Mouse (Mus musculus): ENCODE measurements at regions not wholly inside any gene's neighbourhood (a gene's known extent, or its start where the extent isn't known, plus 50 kb on each side); places are given as distances from the start of the nearest gene placed in this dataset.
A peak's percentile ranks its signal among the peaks of the same experiment; 100 is the strongest.

DNA sequence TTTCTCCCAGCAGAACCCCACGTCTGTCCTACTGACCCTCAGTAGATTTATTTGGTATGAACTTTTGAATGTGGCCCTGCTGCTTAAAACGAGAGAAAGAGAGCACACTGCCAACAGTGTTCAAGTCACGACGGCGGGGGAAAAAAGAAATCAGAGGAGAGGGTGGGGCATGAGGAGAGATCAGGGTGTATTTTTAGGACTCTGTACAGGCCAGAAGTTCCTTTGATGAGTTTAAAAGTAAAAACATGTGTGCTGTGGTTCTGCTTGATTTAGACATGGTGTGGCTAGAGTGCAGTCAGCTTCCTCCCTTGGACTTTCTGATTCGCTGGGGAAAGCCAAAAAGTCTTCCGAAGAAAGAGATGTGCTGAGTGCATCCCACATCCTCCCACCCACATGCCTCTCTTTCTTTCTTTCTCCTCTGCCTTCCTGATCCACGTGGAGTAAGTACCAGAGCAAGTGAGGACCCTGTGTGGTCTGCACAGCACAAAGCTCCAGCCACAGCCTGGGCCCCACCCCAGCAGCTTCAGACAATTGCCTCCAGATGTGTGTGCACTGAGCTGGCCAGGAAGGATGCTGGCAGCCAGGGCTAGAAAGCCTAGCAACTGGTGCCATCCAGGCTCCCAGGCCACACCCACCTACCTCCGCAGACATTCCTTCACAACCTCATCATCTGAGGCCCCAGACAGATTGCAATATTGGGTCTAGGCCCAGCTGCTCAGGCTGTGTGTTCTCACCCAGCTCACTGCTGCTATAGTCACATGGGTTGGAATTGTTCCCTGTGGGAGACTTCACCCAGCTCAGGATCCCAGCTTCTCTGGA is 78.5 kb upstream of the Cdh5 start:
- no peak overlapping the region; the same call in 1 of the 2 replicates for H3K27ac ChIP-seq (ENCODE audit: low read length)
- WGBS = 48% methylated on average over 9 of the region's 9 CpGs
- no peaks in the 10 kb centered on the region for H3K9me3 ChIP-seq (ENCODE audit: control insufficient read depth, low read depth, low read length)
- H3K9ac ChIP-seq (replicated peaks; ENCODE audit: low read depth, low read length) = no peak overlapping the region
- no peak overlapping the region for H3K4me2 ChIP-seq (replicated peaks; ENCODE audit: low read depth, low read length)
- peak; percentile 35; the same call in 1 of the 2 replicates for ATAC-seq (ENCODE audit: insufficient number of reproducible peaks, insufficient read depth, low FRiP score, low read depth)
- no peak overlapping the region for H3K4me3 ChIP-seq (ENCODE audit: low read depth, low read length)
- no peaks in the 10 kb centered on the region for H3K4me1 ChIP-seq (ENCODE audit: control insufficient read depth, insufficient read depth, low read length)
- no peaks in the 10 kb centered on the region for H3K36me3 ChIP-seq (ENCODE audit: control insufficient read depth, insufficient read depth, low read length)
- no peaks in the 10 kb centered on the region for H3K27me3 ChIP-seq (ENCODE audit: control insufficient read depth, insufficient read depth, low read length)

GRCm38 (mm10) chr8:104027161-104027821 is 74.1 kb upstream of the Cdh5 start:
- H3K4me1 ChIP-seq (ENCODE audit: control insufficient read depth, insufficient read depth, low read length) = no peaks in the 10 kb centered on the region

GRCm38 (mm10) chr8:104028626-104029025 is 72.8 kb upstream of the Cdh5 start:
- Histone ChIP-seq H3K27ac (ENCODE audit: low read length) (no peak overlapping the region), H3K9me3 (ENCODE audit: control insufficient read depth, low read depth, low read length) (peaks cover 14% of the 10 kb centered on the region), H3K4me3 (ENCODE audit: low read depth, low read length) (no peak overlapping the region), H3K4me1 (ENCODE audit: control insufficient read depth, insufficient read depth, low read length) (no peaks in the 10 kb centered on the region), H3K4me2 (replicated peaks; ENCODE audit: low read depth, low read length) (peak overlapping the region; percentile 22; the same call in 1 of the 2 replicates), H3K9ac (replicated peaks; ENCODE audit: low read depth, low read length) (no peak overlapping the region), H3K36me3 (ENCODE audit: control insufficient read depth, insufficient read depth, low read length) (no peaks in the 10 kb centered on the region), H3K27me3 (ENCODE audit: control insufficient read depth, insufficient read depth, low read length) (no peaks in the 10 kb centered on the region)
- peak; percentile 73 for ATAC-seq (ENCODE audit: insufficient number of reproducible peaks, insufficient read depth, low FRiP score, low read depth)
- 3% methylated on average over 22 of the region's 22 CpGs for WGBS

More at GRCm38 (mm10) chr8:104027161-104027821, 74.1 kb upstream of the Cdh5 start:
- no peak overlapping the region for H3K4me3 ChIP-seq (ENCODE audit: low read depth, low read length)
- ATAC-seq (ENCODE audit: insufficient number of reproducible peaks, insufficient read depth, low FRiP score, low read depth) = no peak
- 69% methylated on average over 11 of the region's 11 CpGs for WGBS
- H3K27ac ChIP-seq (ENCODE audit: low read length) = no peak overlapping the region
- H3K4me2 ChIP-seq (replicated peaks; ENCODE audit: low read depth, low read length) = no peak overlapping the region
- peaks cover 14% of the 10 kb centered on the region for H3K9me3 ChIP-seq (ENCODE audit: control insufficient read depth, low read depth, low read length)
- H3K9ac ChIP-seq (replicated peaks; ENCODE audit: low read depth, low read length) = no peak overlapping the region
- H3K27me3 ChIP-seq (ENCODE audit: control insufficient read depth, insufficient read depth, low read length) = no peaks in the 10 kb centered on the region
- no peaks in the 10 kb centered on the region for H3K36me3 ChIP-seq (ENCODE audit: control insufficient read depth, insufficient read depth, low read length)

GRCm38 (mm10) chr8:104032179-104032578 is 69.2 kb upstream of the Cdh5 start:
- ATAC-seq (ENCODE audit: insufficient number of reproducible peaks, insufficient read depth, low FRiP score, low read depth) = no peak
- WGBS = 94% methylated on average over 2 of the region's 2 CpGs
- H3K9me3 ChIP-seq (ENCODE audit: control insufficient read depth, low read depth, low read length) = peaks cover 14% of the 10 kb centered on the region

GRCm38 (mm10) chr8:104033148-104033547 is 68.3 kb upstream of the Cdh5 start:
- Histone ChIP-seq H3K36me3 (ENCODE audit: control insufficient read depth, insufficient read depth, low read length) (no peaks in the 10 kb centered on the region), H3K4me3 (ENCODE audit: low read depth, low read length) (no peak overlapping the region), H3K9ac (replicated peaks; ENCODE audit: low read depth, low read length) (no peak overlapping the region), H3K27ac (ENCODE audit: low read length) (no peak overlapping the region), H3K9me3 (ENCODE audit: control insufficient read depth, low read depth, low read length) (peaks cover 14% of the 10 kb centered on the region), H3K4me2 (replicated peaks; ENCODE audit: low read depth, low read length) (no peak overlapping the region), H3K4me1 (ENCODE audit: control insufficient read depth, insufficient read depth, low read length) (no peaks in the 10 kb centered on the region), H3K27me3 (ENCODE audit: control insufficient read depth, insufficient read depth, low read length) (no peaks in the 10 kb centered on the region)
- no peak for ATAC-seq (ENCODE audit: insufficient number of reproducible peaks, insufficient read depth, low FRiP score, low read depth)
- WGBS = 60% methylated on average over 2 of the region's 2 CpGs

More at GRCm38 (mm10) chr8:104032179-104032578, 69.2 kb upstream of the Cdh5 start:
- Histone ChIP-seq H3K36me3 (ENCODE audit: control insufficient read depth, insufficient read depth, low read length) (no peaks in the 10 kb centered on the region), H3K4me3 (ENCODE audit: low read depth, low read length) (no peak overlapping the region), H3K4me1 (ENCODE audit: control insufficient read depth, insufficient read depth, low read length) (no peaks in the 10 kb centered on the region), H3K9ac (replicated peaks; ENCODE audit: low read depth, low read length) (no peak overlapping the region), H3K27ac (ENCODE audit: low read length) (no peak overlapping the region), H3K27me3 (ENCODE audit: control insufficient read depth, insufficient read depth, low read length) (no peaks in the 10 kb centered on the region), H3K4me2 (replicated peaks; ENCODE audit: low read depth, low read length) (no peak overlapping the region)

DNA sequence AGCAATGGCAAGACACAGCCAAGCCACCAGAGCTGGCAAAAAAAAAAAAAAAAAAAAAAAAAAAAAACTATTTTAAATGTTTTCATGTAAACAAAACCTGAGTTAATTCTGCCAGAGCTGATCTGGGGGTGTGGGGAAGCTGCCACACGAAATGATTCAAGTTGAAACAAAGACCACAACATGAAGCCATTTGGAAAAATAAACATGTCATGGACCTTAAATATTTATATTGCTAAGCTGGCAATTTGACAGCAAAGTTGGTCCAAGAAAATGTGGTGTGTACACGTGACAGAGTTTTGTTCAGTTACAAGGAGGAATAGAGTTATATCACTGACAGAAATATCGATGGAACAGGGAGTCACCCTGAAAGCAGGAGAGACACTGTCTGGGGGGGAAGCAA is 67.1 kb upstream of the Cdh5 start:
- H3K36me3 ChIP-seq (ENCODE audit: control insufficient read depth, insufficient read depth, low read length) = no peaks in the 10 kb centered on the region
- H3K4me1 ChIP-seq (ENCODE audit: control insufficient read depth, insufficient read depth, low read length) = no peaks in the 10 kb centered on the region
- WGBS = 34% methylated on average over 3 of the region's 3 CpGs
- no peak for ATAC-seq (ENCODE audit: insufficient number of reproducible peaks, insufficient read depth, low FRiP score, low read depth)
- no peak overlapping the region for H3K4me2 ChIP-seq (replicated peaks; ENCODE audit: low read depth, low read length)
- H3K9ac ChIP-seq (replicated peaks; ENCODE audit: low read depth, low read length) = no peak overlapping the region
- no peak overlapping the region for H3K4me3 ChIP-seq (ENCODE audit: low read depth, low read length)
- no peaks in the 10 kb centered on the region for H3K27me3 ChIP-seq (ENCODE audit: control insufficient read depth, insufficient read depth, low read length)
- no peak overlapping the region for H3K27ac ChIP-seq (ENCODE audit: low read length)
- peaks cover 14% of the 10 kb centered on the region for H3K9me3 ChIP-seq (ENCODE audit: control insufficient read depth, low read depth, low read length)

- H3K4me3 ChIP-seq (ENCODE audit: low read depth, low read length) = no peak overlapping the region
- no peaks in the 10 kb centered on the region for H3K27me3 ChIP-seq (ENCODE audit: control insufficient read depth, insufficient read depth, low read length)
- no peak overlapping the region for H3K4me2 ChIP-seq (replicated peaks; ENCODE audit: low read depth, low read length)
- H3K9me3 ChIP-seq (ENCODE audit: control insufficient read depth, low read depth, low read length) = peaks cover 2% of the 10 kb centered on the region; the same call in 1 of the 2 replicates
- H3K9ac ChIP-seq (replicated peaks; ENCODE audit: low read depth, low read length) = no peak overlapping the region
- WGBS = 73% methylated on average over 26 of the region's 26 CpGs
- no peaks in the 10 kb centered on the region for H3K36me3 ChIP-seq (ENCODE audit: control insufficient read depth, insufficient read depth, low read length)
- ATAC-seq (ENCODE audit: insufficient number of reproducible peaks, insufficient read depth, low FRiP score, low read depth) = no peak
- H3K27ac ChIP-seq (ENCODE audit: low read length) = no peak overlapping the region
- no peaks in the 10 kb centered on the region for H3K4me1 ChIP-seq (ENCODE audit: control insufficient read depth, insufficient read depth, low read length)
These were observed 64.6 kb upstream of the Cdh5 start for GRCm38 (mm10) chr8:104036580-104037477.

DNA sequence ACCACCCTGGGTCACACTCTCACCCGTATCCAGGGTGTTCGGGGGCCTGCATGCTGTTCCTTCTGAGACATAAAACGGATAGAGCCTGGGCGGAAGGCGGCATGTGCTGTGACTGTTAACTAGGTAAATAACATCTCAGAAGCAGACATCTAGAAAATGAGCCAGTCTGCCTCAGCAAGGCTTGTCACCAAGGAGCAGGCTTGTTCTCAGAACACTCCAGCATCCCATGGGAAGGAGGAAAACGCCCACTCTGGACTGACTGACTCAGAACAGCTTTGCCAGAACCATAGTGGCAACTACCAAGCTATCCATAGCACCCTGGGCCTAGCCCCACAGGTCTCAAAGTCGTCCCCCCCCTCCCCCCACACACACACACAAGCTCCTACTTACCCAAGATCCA is 63.8 kb upstream of the Cdh5 start:
- Histone ChIP-seq H3K9ac (replicated peaks; ENCODE audit: low read depth, low read length) (no peak overlapping the region), H3K27me3 (ENCODE audit: control insufficient read depth, insufficient read depth, low read length) (no peaks in the 10 kb centered on the region), H3K36me3 (ENCODE audit: control insufficient read depth, insufficient read depth, low read length) (no peaks in the 10 kb centered on the region), H3K27ac (ENCODE audit: low read length) (no peak overlapping the region), H3K4me3 (ENCODE audit: low read depth, low read length) (no peak overlapping the region), H3K4me2 (replicated peaks; ENCODE audit: low read depth, low read length) (no peak overlapping the region), H3K4me1 (ENCODE audit: control insufficient read depth, insufficient read depth, low read length) (peaks cover 3% of the 10 kb centered on the region; the same call in 1 of the 2 replicates), H3K9me3 (ENCODE audit: control insufficient read depth, low read depth, low read length) (no peaks in the 10 kb centered on the region)
- WGBS = 85% methylated on average over 7 of the region's 7 CpGs
- ATAC-seq (ENCODE audit: insufficient number of reproducible peaks, insufficient read depth, low FRiP score, low read depth) = no peak
